Mouse (Mus musculus) embryo, embryonic 11 days (tissue): ENCODE measurements around the gene Rac2.

ENCODE experiments used
- DNase-seq: peaks from one replicate; pipeline ENCODE4 v3.0.0-alpha.2; 2015

Gene Rac2

DNA sequence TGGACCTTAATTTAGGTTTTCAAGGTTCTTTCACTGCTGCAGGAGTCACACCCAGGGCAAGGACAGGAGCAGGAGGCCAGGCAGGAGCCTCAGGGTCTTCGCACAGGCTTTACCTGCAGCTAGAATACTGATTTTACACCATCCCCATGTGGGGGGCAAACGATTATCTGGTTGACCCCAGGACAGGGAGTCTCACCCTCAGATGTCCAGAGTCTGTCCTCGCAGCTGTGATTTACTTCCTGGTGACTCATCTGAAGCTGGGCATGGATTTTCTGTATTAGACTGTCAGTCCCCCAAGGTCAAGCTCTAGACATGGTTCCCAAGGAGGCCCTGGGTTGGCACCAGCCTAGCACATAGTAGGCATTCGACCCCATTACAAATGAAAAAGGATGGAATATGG, 26.5 kb downstream of the Rac2 start:
- no peak for DNase-seq

DNA sequence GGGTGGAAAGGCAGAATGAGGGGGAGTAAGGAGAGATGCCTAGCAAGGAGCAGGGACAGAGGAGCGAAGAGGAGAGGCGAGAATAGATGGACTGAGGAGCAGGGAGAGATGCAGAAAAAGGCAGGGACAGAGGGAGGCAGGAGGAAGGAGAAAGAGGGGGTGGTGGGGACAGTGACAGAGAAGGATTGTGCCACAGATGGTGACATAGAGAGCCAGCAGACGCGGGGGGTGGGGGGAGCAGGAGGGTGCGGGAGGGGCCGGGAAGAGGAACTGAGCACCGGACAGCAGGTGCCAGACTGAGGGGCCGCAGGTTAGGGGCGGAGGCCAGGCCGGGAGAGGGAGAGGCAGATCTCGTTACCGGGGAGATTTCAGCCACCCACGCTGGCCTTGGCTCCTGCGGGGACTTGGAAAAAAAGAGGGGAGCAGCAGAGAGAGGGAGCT, 28.0 kb downstream of the Rac2 start, which contains the start of gene Sstr3:
Gene Sstr3, minus strand, starts transcription at position 125 of the 441 bp plus-strand sequence.
- DNase-seq, result no peak

DNA sequence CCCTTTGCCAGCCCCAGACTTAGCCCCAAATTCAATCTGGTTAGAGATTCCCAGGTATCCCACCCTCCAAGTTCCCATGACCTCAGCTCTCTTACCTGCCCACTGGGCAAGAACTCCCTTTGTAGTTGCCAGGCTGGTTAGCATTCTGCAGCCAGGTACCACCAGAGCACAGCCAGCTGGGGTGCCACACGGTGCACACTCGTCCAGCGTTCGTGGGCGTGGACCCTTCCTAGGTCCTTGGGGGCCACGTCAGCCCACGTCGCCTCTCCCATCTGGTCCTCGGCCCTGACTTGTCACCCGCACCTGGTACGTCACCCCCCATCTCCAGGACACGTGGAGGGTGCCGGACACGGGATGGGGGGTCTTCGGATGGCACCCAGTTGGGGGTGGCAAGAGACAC, 28.5 kb downstream of the Rac2 start:
- no peak for DNase-seq

DNA sequence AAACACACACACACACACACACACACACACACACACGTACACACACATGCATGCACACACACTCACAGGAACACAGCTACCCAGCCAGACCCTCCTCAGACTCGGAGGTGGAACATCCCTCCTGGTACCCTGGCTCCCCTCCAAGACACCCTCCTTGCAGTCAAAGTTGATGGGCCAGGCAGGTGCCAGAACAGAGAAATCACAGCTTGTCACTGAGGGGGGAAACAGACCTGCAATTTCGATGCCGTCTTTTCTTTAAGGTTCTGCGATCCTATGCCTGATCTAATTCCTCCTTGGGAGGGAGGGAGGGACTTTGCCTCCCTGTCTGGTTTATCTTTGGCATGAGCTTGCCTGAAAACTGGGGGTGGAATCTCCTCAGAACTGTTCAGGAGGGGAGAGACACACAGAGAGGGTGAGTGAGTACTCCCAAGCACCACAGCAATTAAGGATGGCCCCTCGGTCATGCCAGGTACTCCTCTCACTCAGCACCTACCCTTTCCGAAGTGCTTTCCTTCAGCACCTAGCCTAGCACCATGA, 29.7 kb downstream of the Rac2 start:
- no peak for DNase-seq

DNA sequence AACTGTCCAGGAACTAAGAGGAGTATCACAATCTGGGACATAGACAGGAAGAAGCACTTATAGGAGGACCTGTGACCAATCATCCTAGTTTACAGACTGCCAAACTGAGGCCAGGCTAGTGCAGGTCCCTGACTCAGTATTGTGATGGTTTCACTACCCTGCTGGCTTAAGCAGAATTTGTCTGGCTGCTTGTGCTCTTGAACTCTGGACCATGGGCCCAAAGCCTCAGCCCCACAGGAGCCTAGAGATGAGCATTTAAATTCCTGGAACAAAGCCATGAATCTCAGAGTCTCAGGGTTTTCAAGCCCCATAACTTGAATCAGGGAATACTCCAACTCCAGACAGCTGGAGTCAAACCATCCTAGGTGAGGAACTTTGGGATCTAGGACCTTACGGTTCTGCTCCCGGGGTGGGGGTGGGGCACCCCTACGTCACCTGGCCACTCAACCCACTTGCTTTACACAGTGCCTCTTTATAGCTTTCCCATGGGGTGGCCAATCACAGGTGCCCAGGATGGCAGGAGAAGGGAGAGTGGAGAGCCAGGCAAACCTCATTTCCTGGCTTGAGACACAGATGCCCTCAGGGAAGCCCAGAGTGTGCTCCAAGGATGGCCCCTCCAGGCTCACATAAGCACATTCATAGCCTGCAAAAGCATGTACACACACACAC, 30.4 kb downstream of the Rac2 start:
- DNase-seq, result no peak

DNA sequence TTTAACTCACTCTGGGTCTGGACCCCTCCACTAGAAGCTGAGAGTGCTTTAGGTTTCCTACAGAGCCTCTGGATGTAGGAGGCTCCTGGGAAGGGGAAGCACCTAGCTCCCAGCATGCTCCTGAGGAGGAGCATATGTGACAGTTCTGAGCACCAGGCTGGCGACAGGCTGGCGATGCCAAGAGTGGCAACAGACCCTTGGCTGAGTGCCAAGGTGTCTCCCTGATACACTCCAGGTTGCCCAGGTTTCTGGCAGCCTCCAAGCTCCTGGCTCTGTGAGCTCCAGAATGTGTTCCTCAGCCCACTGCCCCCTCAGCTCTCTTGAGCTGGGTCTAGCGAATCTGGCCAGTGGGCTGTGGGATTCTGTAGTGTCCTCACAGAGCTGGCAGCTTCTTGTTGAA, 31.0 kb downstream of the Rac2 start:
- DNase-seq, result no peak

DNA sequence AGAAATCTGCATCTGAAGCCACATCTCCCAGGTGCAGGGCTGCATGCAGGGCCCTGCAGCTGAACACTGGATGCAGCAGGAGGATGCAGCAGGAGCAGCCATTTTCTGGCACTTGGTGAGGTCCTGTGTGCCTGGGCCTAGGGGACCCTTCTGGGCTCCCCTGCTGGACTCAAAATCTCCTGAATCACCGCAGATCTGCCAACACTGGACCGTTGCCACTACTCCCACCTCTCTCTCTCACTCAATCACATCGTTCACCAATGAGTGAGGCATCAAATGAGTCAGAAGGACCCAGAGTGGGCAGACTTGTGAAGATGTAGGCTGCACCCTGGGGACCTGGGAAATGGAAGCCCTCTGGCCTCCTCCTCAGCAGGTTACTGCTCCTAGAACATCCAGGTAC, 31.5 kb downstream of the Rac2 start:
- DNase-seq, result no peak

DNA sequence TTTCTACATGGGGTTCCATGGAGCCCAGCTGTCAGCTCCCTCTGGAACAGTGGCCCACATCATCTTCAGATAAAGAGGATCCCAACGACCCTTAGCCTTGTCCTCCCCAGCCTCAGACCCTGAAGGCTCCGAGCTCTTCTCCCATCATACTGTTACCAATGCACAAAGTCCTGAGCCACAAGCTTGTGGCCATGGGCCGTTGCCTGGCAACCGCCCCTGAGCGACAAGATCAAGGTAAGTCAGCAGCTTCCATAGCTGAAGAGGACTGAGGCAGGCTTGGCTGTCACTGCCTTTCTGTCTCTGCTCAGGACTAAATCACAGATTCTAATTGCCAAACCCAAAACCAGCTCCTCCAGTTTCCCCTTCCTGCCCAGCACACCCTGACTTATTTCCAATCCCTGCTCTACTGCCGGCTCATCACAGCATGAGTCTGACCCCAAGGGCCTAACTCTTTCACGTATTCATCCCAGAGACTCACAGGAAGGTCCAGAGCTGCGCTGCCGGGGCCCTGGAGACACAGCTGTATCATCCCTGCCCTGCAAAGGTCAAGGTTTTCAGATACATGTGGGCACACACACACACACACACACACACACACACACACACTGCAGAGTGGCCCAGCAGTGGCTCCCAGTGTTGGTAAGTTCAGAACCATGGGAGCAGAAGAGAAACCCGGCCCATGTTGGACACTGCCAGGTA, 36.7 kb downstream of the Rac2 start:
- no peak for DNase-seq

DNA sequence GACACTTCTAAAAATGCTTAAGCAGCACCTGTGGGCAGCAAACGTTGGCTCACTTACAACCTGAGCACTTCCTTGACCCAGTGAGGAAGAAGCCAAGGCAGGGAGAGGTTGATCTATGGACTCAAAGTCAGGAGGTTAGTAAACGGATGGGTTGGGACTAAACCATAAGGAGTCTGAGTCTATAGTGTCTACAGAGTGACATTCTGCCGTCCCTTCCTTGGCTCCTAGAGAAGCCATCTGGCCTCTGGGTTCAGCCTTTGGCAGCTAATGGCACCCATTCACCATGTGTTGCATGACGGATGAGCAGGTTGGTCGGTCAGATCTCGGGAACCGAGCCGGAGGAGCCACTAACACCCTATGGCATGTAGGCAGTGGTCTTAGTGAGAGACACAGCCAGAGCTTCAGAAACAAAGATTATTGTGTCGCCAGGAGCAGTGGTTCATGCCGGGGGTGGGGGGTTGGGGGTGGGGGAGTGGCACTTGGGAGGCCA, 39.2 kb downstream of the Rac2 start:
- DNase-seq, result no peak

DNA sequence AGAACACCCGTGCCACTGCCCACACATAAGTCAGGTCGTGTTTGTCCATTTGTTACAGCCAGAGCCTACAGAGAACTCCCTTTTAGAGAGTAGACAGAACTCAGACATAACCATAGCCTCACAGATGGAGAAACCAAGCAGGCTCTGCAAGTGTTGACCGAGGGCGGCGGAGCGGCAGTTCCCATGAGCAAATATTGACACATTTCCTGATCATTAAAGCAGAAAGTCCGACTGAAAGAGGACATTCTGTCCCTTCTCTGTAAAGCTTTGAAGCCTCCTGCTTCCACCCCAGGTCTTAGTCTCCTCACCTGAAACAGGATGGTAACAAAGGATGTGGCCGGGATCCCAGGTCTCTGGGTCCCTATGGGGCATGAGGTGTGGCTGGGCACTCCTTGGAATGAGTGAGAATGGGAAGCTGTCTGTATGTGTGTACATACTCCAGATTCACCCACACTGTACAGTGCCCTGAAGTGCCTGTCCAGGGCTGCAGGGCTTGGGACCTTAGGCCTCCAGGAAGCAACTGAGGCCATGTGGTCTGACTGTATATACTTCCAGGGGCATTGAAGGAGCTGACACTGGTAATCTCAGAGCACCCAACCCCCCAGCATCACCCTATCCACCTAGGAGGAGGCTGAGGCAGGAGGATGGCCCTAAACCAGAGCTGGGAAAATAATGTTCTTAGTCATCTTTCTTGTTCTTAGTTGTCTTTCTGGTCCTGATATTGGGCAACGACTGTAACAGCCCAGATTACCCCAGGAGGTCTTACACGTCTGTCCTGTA, 39.8 kb downstream of the Rac2 start:
- no peak for DNase-seq

DNA sequence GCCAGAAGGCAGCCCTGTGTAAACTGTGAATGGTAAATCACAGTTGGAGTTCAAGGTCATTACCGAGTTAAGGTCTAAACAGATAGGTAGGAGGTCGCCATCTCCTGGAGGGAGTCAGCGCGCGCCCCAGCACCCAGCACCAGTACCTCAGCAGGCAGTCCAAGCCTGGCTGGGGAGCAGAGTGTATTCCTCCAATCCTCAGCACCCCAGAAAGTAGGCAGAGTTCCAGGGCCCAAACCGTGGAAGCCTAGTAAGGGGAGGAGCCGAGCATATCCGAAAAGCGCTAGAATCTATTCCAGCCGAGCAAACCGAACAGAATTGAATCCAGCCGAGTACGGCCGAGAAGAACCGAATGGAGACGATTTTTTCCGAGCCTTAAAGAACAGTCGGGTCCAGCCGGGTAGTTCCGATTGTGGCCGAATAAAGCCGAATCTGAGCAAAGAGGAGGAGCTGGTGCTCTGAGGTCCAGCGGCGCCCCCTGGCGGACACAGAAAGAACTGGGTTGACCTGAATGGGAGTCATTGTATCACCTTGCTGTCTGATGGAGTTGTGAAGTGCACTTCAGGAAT, 40.6 kb downstream of the Rac2 start:
- peak; percentile 97 for DNase-seq

DNA sequence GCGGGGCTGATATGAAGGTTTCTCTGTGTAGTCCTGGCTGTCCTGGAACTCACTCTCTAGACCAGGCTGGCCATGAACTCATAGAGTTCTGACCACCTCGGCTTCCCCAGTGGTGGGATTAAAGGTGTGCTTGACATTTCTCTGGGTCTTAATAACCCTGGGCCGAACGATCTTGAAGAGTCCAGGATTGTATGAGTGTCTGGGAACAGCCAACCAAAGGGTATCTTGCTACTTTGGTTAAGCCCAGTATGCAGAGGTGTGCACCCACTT, 41.2 kb downstream of the Rac2 start:
- no peak for DNase-seq

DNA sequence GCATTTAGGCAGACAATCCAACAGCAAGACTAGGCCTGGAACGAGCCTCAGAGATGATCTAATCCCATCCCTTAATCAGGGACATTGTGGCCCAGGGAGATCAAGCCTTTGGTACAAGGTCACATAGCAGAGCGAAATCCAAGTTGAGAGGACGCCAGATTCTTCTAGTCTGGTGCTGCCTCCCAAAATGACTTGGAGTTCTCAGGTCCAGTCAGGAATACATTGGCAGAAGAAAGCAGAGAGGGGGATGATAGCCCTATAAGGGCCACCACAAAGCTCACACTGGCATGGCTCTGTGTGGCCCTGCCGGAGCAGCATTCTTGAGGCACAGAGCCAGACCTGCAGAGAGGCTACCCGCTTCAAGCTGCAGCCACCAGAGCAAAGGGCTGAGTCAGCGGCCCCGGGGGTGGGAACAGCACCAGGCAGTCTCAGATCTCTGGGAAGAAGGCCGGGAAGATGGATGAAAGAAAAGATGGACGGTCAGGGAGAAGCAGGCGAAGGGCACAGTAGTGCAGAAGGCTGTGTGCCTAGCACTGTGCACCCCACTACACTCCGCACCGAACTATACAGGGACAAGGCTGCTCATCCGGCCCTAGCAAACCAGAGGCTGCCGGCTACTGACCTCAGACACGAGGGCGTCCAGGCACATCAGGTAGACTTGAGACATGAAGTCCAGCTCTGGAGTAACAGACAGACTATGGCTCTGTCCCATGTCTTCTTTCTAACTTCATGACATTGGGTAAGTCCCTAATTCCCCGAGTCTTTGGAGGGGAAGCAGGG, 41.7 kb downstream of the Rac2 start, which contains the start of gene C1qtnf6:
Gene C1qtnf6, minus strand, starts transcription at position 746 of the 780 bp plus-strand sequence.
- DNase-seq, result no peak

DNA sequence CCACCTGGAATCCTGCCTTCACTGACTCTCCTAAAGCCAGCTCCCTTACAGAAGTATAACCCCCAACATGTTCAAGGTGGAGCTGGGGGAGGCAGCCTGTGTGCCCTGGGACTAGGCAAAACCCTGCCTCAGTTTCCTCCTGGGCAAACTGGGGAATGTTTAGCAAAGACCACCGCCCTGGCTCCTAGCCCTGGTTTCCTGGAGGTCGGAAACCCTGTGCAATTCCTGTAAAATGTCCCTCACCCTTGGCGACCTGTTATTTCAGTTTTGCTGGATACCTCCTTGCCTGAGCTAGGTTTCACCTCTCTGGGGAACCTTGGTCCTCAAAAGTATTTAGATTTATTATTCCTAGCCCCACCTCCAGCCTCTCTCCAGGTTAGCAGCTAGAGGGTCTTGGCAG, 42.4 kb downstream of the Rac2 start:
- no peak for DNase-seq

DNA sequence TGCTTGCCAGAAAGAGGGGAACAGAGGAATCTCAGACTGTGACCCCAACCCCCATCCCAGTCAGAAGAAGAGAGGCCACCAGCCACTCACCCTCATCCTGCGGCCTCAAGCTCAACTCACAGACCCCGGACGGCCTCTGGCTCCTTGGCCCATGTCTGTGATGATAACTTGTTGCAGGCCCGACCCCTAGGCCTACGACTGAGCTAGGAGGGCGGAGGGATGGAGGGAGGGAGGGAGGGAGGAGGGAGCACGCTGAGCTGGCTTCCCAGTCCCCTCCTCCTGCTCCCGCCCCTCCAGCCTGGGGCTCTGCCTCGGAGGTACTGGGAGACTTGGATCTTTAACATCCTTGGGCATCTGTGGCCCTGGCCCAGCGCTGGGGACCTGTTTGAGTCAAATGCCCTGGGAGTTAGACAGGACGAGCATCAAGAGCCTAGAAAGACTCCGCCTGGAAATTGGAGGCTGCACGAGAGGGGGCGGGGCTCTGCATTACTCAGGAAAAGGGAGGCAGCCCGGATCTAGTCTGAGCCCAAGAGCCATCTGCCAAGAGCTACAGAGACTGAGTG, 43.1 kb downstream of the Rac2 start:
- peak; percentile 83 for DNase-seq

DNA sequence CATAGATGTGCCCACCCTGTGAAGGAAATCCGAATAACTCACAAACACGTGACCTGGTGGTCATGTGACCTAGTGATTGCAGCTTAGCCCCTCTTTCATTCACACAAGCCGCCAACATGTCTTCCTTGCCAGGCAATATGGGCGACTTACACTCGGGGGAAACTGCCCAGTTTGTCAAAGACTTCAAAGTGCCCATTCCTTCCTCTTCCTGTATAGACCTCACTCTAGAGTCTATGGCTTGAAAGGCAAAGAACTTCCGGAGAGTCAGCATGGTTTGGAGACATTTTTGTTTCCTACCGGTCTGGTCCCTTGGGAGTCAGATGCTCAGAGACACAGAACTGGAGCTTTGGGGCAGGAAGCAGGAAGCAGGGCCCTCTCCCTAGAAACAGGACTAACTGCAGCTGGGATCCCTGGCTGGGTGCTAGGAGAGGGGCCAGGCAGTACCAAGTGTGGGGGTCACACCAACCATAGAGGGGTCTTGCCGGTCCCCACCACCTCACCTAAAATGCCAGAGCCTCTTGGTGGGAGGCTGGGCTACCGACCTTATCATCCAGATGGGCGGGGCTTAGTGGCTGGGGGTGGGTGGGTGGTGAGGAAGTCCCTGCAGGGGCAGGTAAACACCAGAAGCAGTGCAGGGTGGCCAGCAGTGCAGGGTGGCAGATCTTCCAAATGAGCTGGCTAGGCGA, 43.7 kb downstream of the Rac2 start:
- DNase-seq, result no peak

DNA sequence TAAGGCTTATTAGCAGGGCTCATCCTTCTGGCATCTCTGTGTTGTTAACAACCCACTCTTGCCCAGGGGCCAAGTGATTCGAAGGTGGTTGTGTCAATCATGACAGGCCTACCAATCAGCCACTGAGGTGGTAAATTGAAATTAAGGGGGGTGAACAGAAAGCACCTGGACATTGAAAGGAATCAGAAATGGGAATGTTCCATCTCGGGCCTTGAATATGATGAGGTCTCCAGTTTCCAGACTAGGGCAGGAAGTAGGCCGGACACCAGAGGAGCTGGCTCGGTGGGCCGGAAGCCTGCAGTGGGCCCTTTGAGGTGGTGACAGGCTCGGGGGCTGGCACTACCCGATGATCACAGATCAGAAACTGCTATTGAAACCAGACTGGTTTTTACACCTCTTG, 44.6 kb downstream of the Rac2 start:
- DNase-seq, result no peak

DNA sequence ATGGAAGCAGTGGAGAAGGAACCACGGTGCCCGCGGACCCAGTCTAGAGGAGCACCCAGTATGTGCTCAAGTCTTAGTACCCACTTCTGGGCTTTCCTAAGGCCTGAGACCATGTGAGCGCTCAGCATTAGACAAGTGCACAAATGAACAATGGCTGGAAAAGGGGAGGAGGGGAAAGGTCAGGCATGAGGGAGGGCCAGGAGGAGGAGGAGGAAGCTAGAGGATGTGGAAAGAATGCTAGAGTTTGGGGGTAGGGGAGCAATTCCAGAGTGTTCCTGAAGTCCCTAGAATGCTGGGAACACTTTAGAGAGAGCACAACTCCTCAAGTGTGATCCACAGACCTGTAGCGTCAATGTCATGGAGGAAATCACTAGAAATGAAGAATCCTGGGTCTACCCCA, 48.4 kb downstream of the Rac2 start:
- no peak for DNase-seq

DNA sequence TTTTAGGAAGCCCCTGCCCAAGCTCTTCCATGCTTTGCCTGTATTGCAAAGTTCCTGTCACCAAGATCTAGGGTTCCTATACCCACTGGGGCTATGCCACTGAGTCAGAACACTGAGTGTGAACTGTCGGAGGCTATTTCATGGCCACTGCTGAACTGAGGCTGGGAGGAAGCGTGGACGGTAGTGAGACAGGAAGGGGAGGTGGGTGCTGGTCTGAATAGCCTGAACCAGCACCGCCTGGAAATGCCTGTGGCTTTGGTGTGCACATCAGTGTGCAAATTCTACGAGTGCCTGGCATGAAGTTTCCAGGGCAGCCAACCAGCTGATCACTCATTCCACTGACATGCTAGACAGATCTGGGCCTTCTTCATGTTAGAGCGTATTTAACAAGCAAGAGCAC, 50.7 kb downstream of the Rac2 start:
- no peak for DNase-seq

DNA sequence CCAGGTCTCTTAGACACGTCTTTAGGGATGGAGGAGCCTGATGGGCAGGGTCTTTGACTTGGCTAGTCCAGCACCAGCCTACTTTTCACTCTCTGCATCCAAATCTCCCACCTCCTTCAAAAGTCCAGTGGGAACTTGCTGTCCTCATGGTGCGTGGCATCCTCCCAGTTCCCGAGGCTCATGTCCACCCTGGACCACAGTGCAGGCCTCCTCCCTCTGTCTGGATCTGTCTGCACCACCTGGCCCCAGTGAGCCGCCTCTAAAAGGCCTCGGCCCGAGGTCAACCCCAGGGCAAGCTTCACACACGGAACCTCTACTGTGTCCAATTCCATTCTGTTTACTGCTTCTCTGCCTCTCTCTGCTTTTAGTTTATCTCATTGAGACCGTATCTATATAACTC, 51.3 kb downstream of the Rac2 start:
- DNase-seq, result no peak

DNA sequence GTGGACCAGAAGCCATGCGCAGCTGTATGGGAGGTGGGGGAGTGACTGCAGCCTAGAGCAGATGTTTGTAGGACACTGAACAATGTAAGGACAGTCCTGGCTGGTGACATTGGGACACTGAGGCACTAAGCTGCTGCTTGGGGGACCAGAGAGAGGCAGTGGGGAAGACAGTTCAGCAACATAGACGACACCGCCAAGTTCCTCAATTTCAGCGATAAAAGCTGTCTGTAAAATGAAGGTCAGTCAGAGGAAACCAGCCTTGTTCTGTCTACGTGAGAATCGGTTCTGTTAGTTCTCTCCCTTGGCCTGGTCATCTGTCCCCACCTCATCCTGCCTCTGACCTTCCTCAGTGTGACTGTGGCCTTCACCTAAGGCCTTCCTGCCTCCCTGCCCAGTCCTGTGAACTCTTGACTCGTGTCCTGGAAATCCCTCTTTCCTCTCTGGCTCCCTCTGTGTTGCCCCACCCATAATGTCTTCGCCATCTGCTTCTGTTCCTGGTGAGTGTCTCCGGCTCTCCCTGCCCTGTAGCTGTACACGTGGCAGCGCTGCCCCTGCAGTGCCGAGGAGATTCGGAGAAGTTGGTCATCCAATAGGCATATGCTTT, 52.4 kb downstream of the Rac2 start:
- DNase-seq, result no peak
